Mouse (Mus musculus): Measurements from ENCODE around the gene Rpp38. TPM values are rescaled to one million over a fixed set of nuclear protein-coding genes. Genes with fewer than 3 reads are reported as not detected.
A peak's percentile ranks its signal among the peaks of the same experiment; 100 is the strongest.

The Rpp38 gene
- polyA plus RNA-seq, 1 experiment from 2014 or later, result 25.6 TPM

- Histone ChIP-seq H3K27ac (peak overlapping the region; percentile 85), H3K4me1 (replicated peaks; ENCODE audit: insufficient read depth, low read length) (0 out of 2 replicates have a peak, but pooled peaks cover 7% of the 10 kb centered on the region), H3K4me3 (replicated peaks; ENCODE audit: low read depth, low read length) (peak overlapping the region; percentile 88), H3K9me3 (replicated peaks; ENCODE audit: low read length) (no peaks in the 10 kb centered on the region), H3K9ac (ENCODE audit: low read depth, low read length) (peak overlapping the region; percentile 75), H3K36me3 (ENCODE audit: insufficient read depth, low read length) (no peaks in the 10 kb centered on the region), H3K4me2 (ENCODE audit: low read length) (peak overlapping the region; percentile 82), H3K27me3 (ENCODE audit: insufficient read depth, low read length) (no peaks in the 10 kb centered on the region)
- peak; percentile 0; the same call in 1 of the 2 replicates for ATAC-seq (replicated peaks; ENCODE audit: low FRiP score, low read depth)
- WGBS, result under 1% methylated on average over 59 of the region's 60 CpGs
- peak; percentile 54 for DNase-seq (ENCODE audit: low spot score)
- TF ChIP-seq CTCF (IDR thresholded peaks at IDR 0.05; ENCODE audit: low read depth), result no peak
Measured at GRCm38 (mm10) chr2:3284473-3285180, 47.8 kb downstream of the Rpp38 start.

DNA sequence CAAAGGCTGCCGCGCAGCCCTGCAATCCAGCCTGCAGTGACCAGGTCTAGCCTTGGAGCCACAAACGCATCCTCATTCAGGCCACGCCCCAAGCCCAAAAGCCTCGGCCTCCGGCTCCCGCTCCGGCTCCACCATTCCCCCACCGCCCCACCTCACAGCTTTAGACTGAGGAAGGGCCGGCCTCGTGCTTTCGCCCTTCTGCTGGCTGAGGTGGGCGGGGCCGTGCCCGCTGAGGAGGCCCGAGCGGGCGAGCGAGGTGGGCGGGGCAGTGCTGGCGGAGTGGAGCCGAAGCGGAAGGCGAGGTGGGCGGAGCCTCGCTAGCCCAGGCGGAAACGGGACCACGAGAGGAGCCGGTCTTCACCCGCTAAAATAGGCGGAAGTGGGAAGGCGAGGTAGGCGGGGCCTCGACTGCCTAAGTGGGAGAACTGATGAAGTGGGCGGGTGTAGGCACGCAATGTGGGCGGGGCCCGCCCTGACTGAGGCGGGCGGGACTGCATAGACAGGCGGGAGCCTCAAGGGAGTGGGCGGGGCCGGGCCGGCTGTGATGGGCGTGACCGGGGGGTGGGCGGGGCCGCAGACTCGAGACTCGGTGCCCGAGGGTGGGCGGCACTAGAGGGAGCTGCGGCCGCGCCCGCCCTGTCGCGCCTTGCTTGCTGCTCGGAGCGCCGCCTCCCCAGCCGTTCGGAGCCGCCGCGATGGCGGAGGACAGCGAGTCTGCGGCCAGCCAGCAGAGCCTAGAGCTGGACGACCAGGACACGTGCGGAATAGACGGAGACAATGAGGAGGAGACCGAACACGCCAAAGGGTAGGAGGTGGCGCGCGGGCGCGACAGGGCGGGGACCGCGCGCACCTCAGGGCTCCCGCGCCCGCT lies 48.6 kb downstream of the Rpp38 start, which contains the start of gene Nmt2:
Gene Nmt2, plus strand, starts transcription at position 611 of the 871 bp plus-strand sequence.
- Histone ChIP-seq H3K27ac (peak within 1 kb of the TSS; percentile 87), H3K9ac (ENCODE audit: low read depth, low read length) (peak within 1 kb of the TSS; percentile 75), H3K4me2 (ENCODE audit: low read length) (peak within 1 kb of the TSS; percentile 82), H3K4me1 (replicated peaks; ENCODE audit: insufficient read depth, low read length) (0 out of 2 replicates have a peak, but pooled peaks cover 7% of the 10 kb centered on the region), H3K9me3 (replicated peaks; ENCODE audit: low read length) (no peaks in the 10 kb centered on the region), H3K36me3 (ENCODE audit: insufficient read depth, low read length) (no peaks in the 10 kb centered on the region), H3K27me3 (ENCODE audit: insufficient read depth, low read length) (no peaks in the 10 kb centered on the region), H3K4me3 (replicated peaks; ENCODE audit: low read depth, low read length) (peak within 1 kb of the TSS; percentile 88)
- DNase-seq (ENCODE audit: low spot score) (peak; percentile 100), ATAC-seq (replicated peaks; ENCODE audit: low FRiP score, low read depth) (peak; percentile 98)
- peak; percentile 40; the same call in 1 of the 2 replicates for TF ChIP-seq CTCF (IDR thresholded peaks at IDR 0.05; ENCODE audit: low read depth)
- WGBS, result under 1% methylated on average over 84 of the region's 88 CpGs

- Histone ChIP-seq H3K9me3 (replicated peaks; ENCODE audit: low read length) (no peaks in the 10 kb centered on the region), H3K36me3 (ENCODE audit: insufficient read depth, low read length) (no peaks in the 10 kb centered on the region), H3K4me1 (replicated peaks; ENCODE audit: insufficient read depth, low read length) (0 out of 2 replicates have a peak, but pooled peaks cover 7% of the 10 kb centered on the region), H3K9ac (ENCODE audit: low read depth, low read length) (peak overlapping the region; percentile 57), H3K4me3 (replicated peaks; ENCODE audit: low read depth, low read length) (peak overlapping the region; percentile 40), H3K27me3 (ENCODE audit: insufficient read depth, low read length) (no peaks in the 10 kb centered on the region), H3K4me2 (ENCODE audit: low read length) (peak overlapping the region; percentile 71), H3K27ac (peak overlapping the region; percentile 87)
- DNase-seq (ENCODE audit: low spot score) (no peak), ATAC-seq (replicated peaks; ENCODE audit: low FRiP score, low read depth) (no peak)
- 9% methylated on average over 12 of the region's 12 CpGs for WGBS
- TF ChIP-seq CTCF (IDR thresholded peaks at IDR 0.05; ENCODE audit: low read depth), result no peak
Measured at GRCm38 (mm10) chr2:3282866-3283601, 49.4 kb downstream of the Rpp38 start.

GRCm38 (mm10) chr2:3281311-3281710 lies 51.1 kb downstream of the Rpp38 start:
- H3K27me3 ChIP-seq (ENCODE audit: insufficient read depth, low read length), result no peaks in the 10 kb centered on the region
- no peaks in the 10 kb centered on the region for H3K36me3 ChIP-seq (ENCODE audit: insufficient read depth, low read length)
- 81% methylated on average over 4 of the region's 4 CpGs for WGBS
- ATAC-seq (replicated peaks; ENCODE audit: low FRiP score, low read depth) (no peak), DNase-seq (ENCODE audit: low spot score) (no peak)
- H3K9me3 ChIP-seq (replicated peaks; ENCODE audit: low read length), result no peaks in the 10 kb centered on the region
- 0 out of 2 replicates have a peak, but pooled peaks cover 7% of the 10 kb centered on the region for H3K4me1 ChIP-seq (replicated peaks; ENCODE audit: insufficient read depth, low read length)
- no peak overlapping the region for H3K9ac ChIP-seq (ENCODE audit: low read depth, low read length)
- no peak overlapping the region for H3K27ac ChIP-seq
- H3K4me3 ChIP-seq (replicated peaks; ENCODE audit: low read depth, low read length), result no peak overlapping the region
- no peak overlapping the region for H3K4me2 ChIP-seq (ENCODE audit: low read length)
- TF ChIP-seq CTCF (IDR thresholded peaks at IDR 0.05; ENCODE audit: low read depth), result no peak

Other genes with a start within 250 kb of the Rpp38 start
- gene Fam171a1, start 218.4 kb downstream of the Rpp38 start, polyA plus RNA-seq (2015; fragmentation: Nextera tagmentation; extraction: Ambion mirVana), result 36.4 and 39.8 TPM in 2 replicates
- 34.9 and 40.1 TPM in 2 replicates for gene Nmt2, start 48.4 kb downstream of the Rpp38 start, polyA plus RNA-seq (2015; fragmentation: Nextera tagmentation; extraction: Ambion mirVana)
- gene Acbd7, start 3.5 kb upstream of the Rpp38 start, polyA plus RNA-seq (2015; fragmentation: Nextera tagmentation; extraction: Ambion mirVana), result 1.0 and 1.5 TPM in 2 replicates
- gene Olah, start 64.6 kb upstream of the Rpp38 start, polyA plus RNA-seq (2015; fragmentation: Nextera tagmentation; extraction: Ambion mirVana), result not detected in 2 replicates
- 0.33 and 0.51 TPM in 2 replicates for gene Meig1, start 90.0 kb upstream of the Rpp38 start, polyA plus RNA-seq (2015; fragmentation: Nextera tagmentation; extraction: Ambion mirVana)
- 3.5 and 4.1 TPM in 2 replicates for gene Dclre1c, start 91.5 kb upstream of the Rpp38 start, polyA plus RNA-seq (2015; fragmentation: Nextera tagmentation; extraction: Ambion mirVana)
- gene Suv39h2, start 142.4 kb upstream of the Rpp38 start, polyA plus RNA-seq (2015; fragmentation: Nextera tagmentation; extraction: Ambion mirVana), result 9.5 TPM in 2 replicates
- 2.6 and 2.8 TPM in 2 replicates for gene Gm45902, start 180.1 kb upstream of the Rpp38 start, polyA plus RNA-seq (2015; fragmentation: Nextera tagmentation; extraction: Ambion mirVana)
- gene Hspa14, start 180.2 kb upstream of the Rpp38 start, polyA plus RNA-seq (2015; fragmentation: Nextera tagmentation; extraction: Ambion mirVana), result 73.4 and 80.1 TPM in 2 replicates
- gene Cdnf, start 180.4 kb upstream of the Rpp38 start, polyA plus RNA-seq (2015; fragmentation: Nextera tagmentation; extraction: Ambion mirVana), result 0.33 and 0.54 TPM in 2 replicates
- 62.6 and 68.6 TPM in 2 replicates for gene Fam107b, start 237.8 kb upstream of the Rpp38 start, polyA plus RNA-seq (2015; fragmentation: Nextera tagmentation; extraction: Ambion mirVana)

All from kidney, postnatal 0 days (tissue).